Mouse (Mus musculus) ES-Bruce4 (cell line): ENCODE results near the gene Carf.

Experiments used
- CTCF ChIP-seq: IDR thresholded peaks from one replicate; pipeline ENCODE4 v1.8.1; 2011; ENCODE audit warnings: low read depth, low read length
- POLR2A ChIP-seq: IDR thresholded peaks from one replicate; pipeline ENCODE4 v1.8.1; 2011; ENCODE audit warnings: low read length; ENCODE audit not compliant: insufficient read depth

DNA sequence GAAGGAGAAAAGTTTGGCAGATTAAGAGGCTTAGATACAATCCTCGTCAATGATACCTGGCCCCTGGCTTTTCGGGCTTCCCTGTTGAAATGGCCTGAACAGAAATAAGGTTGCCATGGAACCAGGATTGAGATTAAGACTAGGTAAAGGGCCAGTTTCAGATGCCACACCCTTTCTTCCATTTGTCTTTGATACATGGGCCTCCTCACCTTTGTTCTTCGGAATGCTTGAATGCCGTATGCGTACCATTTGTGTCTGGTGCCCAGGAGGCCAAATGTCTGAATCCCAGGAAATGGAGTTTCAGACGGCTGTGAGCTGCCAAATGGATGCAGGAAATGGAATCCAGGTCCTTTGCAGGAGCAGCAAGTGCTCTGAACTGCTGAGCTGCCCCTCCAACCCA lies 21.6 kb upstream of the Carf start:
- TF ChIP-seq CTCF (no peak), POLR2A (no peak)
